Mouse (Mus musculus): ENCODE measurements around the gene Polr2i. TPM values are rescaled to one million over a fixed set of nuclear protein-coding genes. Genes with fewer than 3 reads are reported as not detected.
A peak's percentile ranks its signal among the peaks of the same experiment; 100 is the strongest.

Polr2i gene
- total and polyA plus RNA-seq, 3 experiments: 23.0 to 79.0 (median 58.7) TPM

DNA sequence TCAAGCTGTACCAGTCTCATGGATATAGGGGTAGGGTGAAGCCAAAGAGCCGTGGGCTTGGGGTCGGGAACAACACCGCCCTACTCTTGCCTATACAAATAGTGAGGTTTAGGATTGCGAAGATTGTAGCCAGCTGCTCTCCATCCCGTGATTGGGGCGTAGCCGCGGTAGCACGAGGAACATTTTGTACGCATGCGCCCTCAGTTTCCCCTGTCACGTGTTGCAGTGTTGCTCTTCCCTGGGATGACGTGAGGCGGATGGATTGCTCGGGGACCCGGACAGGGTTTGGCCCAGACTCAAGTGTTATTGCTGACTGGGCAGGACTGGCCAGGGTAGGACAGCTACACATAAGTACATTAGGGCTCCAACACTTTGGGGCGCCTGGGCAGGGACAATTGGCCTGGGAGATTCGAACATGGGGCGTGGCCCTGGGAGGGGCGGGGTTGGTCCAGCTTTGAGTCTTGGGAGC is 49.0 kb downstream of the Polr2i start:
- Histone ChIP-seq H3K4me1 (ENCODE audit: insufficient read depth, low read depth, low read length) (peaks cover 27% of the 10 kb centered on the region), H3K9me3 (replicated peaks) (no peaks in the 10 kb centered on the region)
- peak; percentile 50 for ATAC-seq (ENCODE audit: extremely low read depth, insufficient number of reproducible peaks, low FRiP score, poor library complexity, severe bottlenecking)

DNA sequence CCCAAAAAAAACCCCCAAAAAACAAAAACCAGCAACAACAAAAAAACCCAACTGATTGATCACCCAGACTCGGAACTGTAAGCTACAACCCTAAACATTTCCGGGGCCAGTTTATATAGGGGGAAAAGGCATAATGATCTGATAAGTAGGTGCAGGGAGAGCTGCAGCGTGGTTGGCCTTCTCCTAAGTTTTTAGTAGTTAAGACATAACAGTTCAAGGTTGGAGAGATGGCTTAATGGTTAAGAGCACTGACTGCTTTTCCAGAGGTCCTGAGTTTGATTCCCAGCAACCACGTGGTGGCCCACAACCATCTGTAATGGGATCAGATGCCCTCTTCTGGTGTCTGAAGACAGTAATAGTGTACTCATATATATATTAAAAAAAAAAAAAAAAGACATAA is 49.8 kb downstream of the Polr2i start:
- ATAC-seq (ENCODE audit: extremely low read depth, insufficient number of reproducible peaks, low FRiP score, poor library complexity, severe bottlenecking) (no peak), DNase-seq (ENCODE audit: low spot score) (no peak)
- TF ChIP-seq CTCF (IDR thresholded peaks at IDR 0.05; ENCODE audit: low read depth, low read length): no peak
- TF ChIP-seq GATA1 (IDR thresholded peaks at IDR 0.05; ENCODE audit: borderline replicate concordance, low read length): no peak
- no peak for TF ChIP-seq GATA2 (IDR thresholded peaks at IDR 0.05; ENCODE audit: borderline replicate concordance, low read depth, low read length)
- no peak for TF ChIP-seq POLR2AphosphoS5 (IDR thresholded peaks at IDR 0.05; ENCODE audit: insufficient replicate concordance, low read depth, low read length)
- TF ChIP-seq TAL1 (conservative IDR thresholded peaks at IDR 0.05; ENCODE audit: low read depth, low read length): no peak
- peaks cover 8% of the 10 kb centered on the region for H3K27me3 ChIP-seq (ENCODE audit: insufficient read depth, low read length)
- no peak overlapping the region for H3K4me3 ChIP-seq (ENCODE audit: low read depth, low read length)
- H3K36me3 ChIP-seq (replicated peaks): peaks cover 16% of the 10 kb centered on the region
- H3K4me1 ChIP-seq (ENCODE audit: insufficient read depth, low read depth, low read length): peaks cover 27% of the 10 kb centered on the region
- no peaks in the 10 kb centered on the region for H3K9me3 ChIP-seq (replicated peaks)

More for the DNA sequence above, 49.0 kb downstream of the Polr2i start:
- H3K4me3 ChIP-seq (ENCODE audit: low read depth, low read length): peak overlapping the region; percentile 92
- H3K36me3 ChIP-seq (replicated peaks): peaks cover 20% of the 10 kb centered on the region
- peaks cover 3% of the 10 kb centered on the region; the same call in 1 of the 2 replicates for H3K27me3 ChIP-seq (ENCODE audit: insufficient read depth, low read length)
- peak; percentile 76 for DNase-seq (ENCODE audit: low spot score)
- no peak for TF ChIP-seq GATA1 (IDR thresholded peaks at IDR 0.05; ENCODE audit: borderline replicate concordance, low read length)
- no peak for TF ChIP-seq CTCF (IDR thresholded peaks at IDR 0.05; ENCODE audit: low read depth, low read length)
- TF ChIP-seq POLR2AphosphoS5 (IDR thresholded peaks at IDR 0.05; ENCODE audit: insufficient replicate concordance, low read depth, low read length): no peak
- TF ChIP-seq GATA2 (IDR thresholded peaks at IDR 0.05; ENCODE audit: borderline replicate concordance, low read depth, low read length): no peak
- TF ChIP-seq TAL1 (conservative IDR thresholded peaks at IDR 0.05; ENCODE audit: low read depth, low read length): no peak

DNA sequence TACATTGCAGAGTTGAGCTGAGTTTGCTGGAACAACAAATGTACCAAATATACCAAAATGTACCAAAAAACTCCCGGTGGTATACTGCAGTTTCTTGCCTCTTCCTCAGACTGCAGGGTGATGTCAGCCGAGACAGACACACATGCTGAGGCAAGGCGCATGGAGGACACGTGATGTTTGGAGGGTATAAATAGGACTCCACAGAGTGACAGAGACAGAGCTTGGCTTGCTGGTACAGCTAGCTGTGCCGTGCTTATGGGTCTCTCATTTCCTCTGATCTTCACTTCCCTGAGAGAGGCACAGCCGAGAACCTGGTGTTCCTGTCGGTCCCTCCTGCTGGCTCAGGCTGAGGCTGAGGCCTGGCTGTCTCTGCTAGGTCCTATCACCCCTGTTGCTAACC is 51.0 kb downstream of the Polr2i start:
- no peak for TF ChIP-seq CTCF (IDR thresholded peaks at IDR 0.05; ENCODE audit: low read depth, low read length)
- TF ChIP-seq GATA2 (IDR thresholded peaks at IDR 0.05; ENCODE audit: borderline replicate concordance, low read depth, low read length): no peak
- TF ChIP-seq GATA1 (IDR thresholded peaks at IDR 0.05; ENCODE audit: borderline replicate concordance, low read length): no peak
- no peak for TF ChIP-seq POLR2AphosphoS5 (IDR thresholded peaks at IDR 0.05; ENCODE audit: insufficient replicate concordance, low read depth, low read length)
- TF ChIP-seq TAL1 (conservative IDR thresholded peaks at IDR 0.05; ENCODE audit: low read depth, low read length): no peak
- no peak for ATAC-seq (ENCODE audit: extremely low read depth, insufficient number of reproducible peaks, low FRiP score, poor library complexity, severe bottlenecking)
- H3K36me3 ChIP-seq (replicated peaks): peaks cover 7% of the 10 kb centered on the region

More for the DNA sequence above, 51.0 kb downstream of the Polr2i start:
- Histone ChIP-seq H3K27me3 (ENCODE audit: insufficient read depth, low read length) (peaks cover 17% of the 10 kb centered on the region), H3K4me3 (ENCODE audit: low read depth, low read length) (no peak overlapping the region), H3K9me3 (replicated peaks) (no peaks in the 10 kb centered on the region), H3K4me1 (ENCODE audit: insufficient read depth, low read depth, low read length) (peaks cover 26% of the 10 kb centered on the region)
- no peak for DNase-seq (ENCODE audit: low spot score)

Other genes starting within 250 kb of the Polr2i start
Only the 20 nearest of the 26 such genes appear.
- not detected in 2 replicates for gene Zfp14, start 180.6 kb upstream of the Polr2i start, total RNA-seq (2014; fragmentation: Nextera tagmentation)
- 0.05 and 0.17 TPM in 2 replicates for gene Zfp14, start 180.6 kb upstream of the Polr2i start, total RNA-seq (2017)
- gene Zfp14, start 180.6 kb upstream of the Polr2i start, polyA plus RNA-seq (2012): not detected in 2 replicates
- gene Zfp82, start 159.0 kb upstream of the Polr2i start, total RNA-seq (2014; fragmentation: Nextera tagmentation): 2.7 and 5.9 TPM in 2 replicates
- gene Zfp82, start 159.0 kb upstream of the Polr2i start, total RNA-seq (2017): 3.5 and 4.2 TPM in 2 replicates
- 0.17 and 0.25 TPM in 2 replicates for gene Zfp82, start 159.0 kb upstream of the Polr2i start, polyA plus RNA-seq (2012)
- gene Gm26920, start 141.5 kb upstream of the Polr2i start, total RNA-seq (2014; fragmentation: Nextera tagmentation): 0.90 TPM in 1 of 2 replicates, not detected in the other
- not detected in 2 replicates for gene Gm26920, start 141.5 kb upstream of the Polr2i start, total RNA-seq (2017)
- not detected in 2 replicates for gene Gm26920, start 141.5 kb upstream of the Polr2i start, polyA plus RNA-seq (2012)
- 5.6 and 7.5 TPM in 2 replicates for gene Zfp566, start 141.4 kb upstream of the Polr2i start, total RNA-seq (2014; fragmentation: Nextera tagmentation)
- gene Zfp566, start 141.4 kb upstream of the Polr2i start, total RNA-seq (2017): 2.0 and 2.8 TPM in 2 replicates
- 1.8 TPM in 2 replicates for gene Zfp566, start 141.4 kb upstream of the Polr2i start, polyA plus RNA-seq (2012)
- 29.5 and 36.0 TPM in 2 replicates for gene Zfp260, start 137.2 kb upstream of the Polr2i start, total RNA-seq (2014; fragmentation: Nextera tagmentation)
- gene Zfp260, start 137.2 kb upstream of the Polr2i start, total RNA-seq (2017): 22.9 and 24.6 TPM in 2 replicates
- gene Zfp260, start 137.2 kb upstream of the Polr2i start, polyA plus RNA-seq (2012): 0.15 and 0.30 TPM in 2 replicates
- gene Zfp382, start 110.0 kb upstream of the Polr2i start, total RNA-seq (2014; fragmentation: Nextera tagmentation): 5.8 and 8.7 TPM in 2 replicates
- gene Zfp382, start 110.0 kb upstream of the Polr2i start, total RNA-seq (2017): 6.7 and 6.8 TPM in 2 replicates
- gene Zfp382, start 110.0 kb upstream of the Polr2i start, polyA plus RNA-seq (2012): 2.4 and 2.6 TPM in 2 replicates
- 123 and 124 TPM in 2 replicates for gene Zfp146, start 62.2 kb upstream of the Polr2i start, total RNA-seq (2014; fragmentation: Nextera tagmentation)
- gene Zfp146, start 62.2 kb upstream of the Polr2i start, total RNA-seq (2017): 74.8 and 77.9 TPM in 2 replicates
- 4.6 and 12.7 TPM in 2 replicates for gene Zfp146, start 62.2 kb upstream of the Polr2i start, polyA plus RNA-seq (2012)
- 16.0 and 19.4 TPM in 2 replicates for gene Cox7a1, start 47.8 kb upstream of the Polr2i start, total RNA-seq (2014; fragmentation: Nextera tagmentation)
- gene Cox7a1, start 47.8 kb upstream of the Polr2i start, total RNA-seq (2017): 55.2 and 57.0 TPM in 2 replicates
- gene Cox7a1, start 47.8 kb upstream of the Polr2i start, polyA plus RNA-seq (2012): 23.4 and 32.4 TPM in 2 replicates
- 313 and 371 TPM in 2 replicates for gene Capns1, start 33.1 kb upstream of the Polr2i start, total RNA-seq (2014; fragmentation: Nextera tagmentation)
- gene Capns1, start 33.1 kb upstream of the Polr2i start, total RNA-seq (2017): 182 and 204 TPM in 2 replicates
- 98.4 and 131 TPM in 2 replicates for gene Capns1, start 33.1 kb upstream of the Polr2i start, polyA plus RNA-seq (2012)
- 18.9 and 19.7 TPM in 2 replicates for gene Tbcb, start 324 bp downstream of the Polr2i start, total RNA-seq (2014; fragmentation: Nextera tagmentation)
- 30.8 and 38.1 TPM in 2 replicates for gene Tbcb, start 324 bp downstream of the Polr2i start, total RNA-seq (2017)
- gene Tbcb, start 324 bp downstream of the Polr2i start, polyA plus RNA-seq (2012): 20.7 and 38.1 TPM in 2 replicates
- not detected in 2 replicates for gene Ovol3, start 3.8 kb downstream of the Polr2i start, total RNA-seq (2014; fragmentation: Nextera tagmentation)
- gene Ovol3, start 3.8 kb downstream of the Polr2i start, total RNA-seq (2017): not detected in 2 replicates
- gene Ovol3, start 3.8 kb downstream of the Polr2i start, polyA plus RNA-seq (2012): not detected in 2 replicates
- 1.4 and 2.2 TPM in 2 replicates for gene Thap8, start 48.1 kb downstream of the Polr2i start, total RNA-seq (2014; fragmentation: Nextera tagmentation)
- 0.64 and 1.1 TPM in 2 replicates for gene Thap8, start 48.1 kb downstream of the Polr2i start, total RNA-seq (2017)
- gene Thap8, start 48.1 kb downstream of the Polr2i start, polyA plus RNA-seq (2012): 0.10 TPM in 1 of 2 replicates, not detected in the other
- gene Wdr62, start 48.5 kb downstream of the Polr2i start, total RNA-seq (2014; fragmentation: Nextera tagmentation): 16.5 and 57.9 TPM in 2 replicates
- gene Wdr62, start 48.5 kb downstream of the Polr2i start, total RNA-seq (2017): 7.0 and 8.2 TPM in 2 replicates
- gene Wdr62, start 48.5 kb downstream of the Polr2i start, polyA plus RNA-seq (2012): 40.3 and 59.1 TPM in 2 replicates
- not detected in 2 replicates for gene Clip3, start 59.8 kb downstream of the Polr2i start, total RNA-seq (2014; fragmentation: Nextera tagmentation)
- gene Clip3, start 59.8 kb downstream of the Polr2i start, total RNA-seq (2017): 0.33 TPM in 1 of 2 replicates, not detected in the other
- not detected in 2 replicates for gene Clip3, start 59.8 kb downstream of the Polr2i start, polyA plus RNA-seq (2012)
- gene Alkbh6, start 76.8 kb downstream of the Polr2i start, total RNA-seq (2014; fragmentation: Nextera tagmentation): 17.2 and 22.1 TPM in 2 replicates
- gene Alkbh6, start 76.8 kb downstream of the Polr2i start, total RNA-seq (2017): 18.5 and 24.1 TPM in 2 replicates
- gene Alkbh6, start 76.8 kb downstream of the Polr2i start, polyA plus RNA-seq (2012): 44.2 and 52.2 TPM in 2 replicates
- 2.1 and 5.4 TPM in 2 replicates for gene Syne4, start 82.9 kb downstream of the Polr2i start, total RNA-seq (2014; fragmentation: Nextera tagmentation)
- 1.0 and 2.6 TPM in 2 replicates for gene Syne4, start 82.9 kb downstream of the Polr2i start, total RNA-seq (2017)
- gene Syne4, start 82.9 kb downstream of the Polr2i start, polyA plus RNA-seq (2012): 2.8 and 4.0 TPM in 2 replicates
- gene E130208F15Rik, start 89.8 kb downstream of the Polr2i start, total RNA-seq (2014; fragmentation: Nextera tagmentation): 1.3 and 1.6 TPM in 2 replicates
- gene E130208F15Rik, start 89.8 kb downstream of the Polr2i start, total RNA-seq (2017): 2.3 and 2.4 TPM in 2 replicates
- gene E130208F15Rik, start 89.8 kb downstream of the Polr2i start, polyA plus RNA-seq (2012): 0.49 and 0.85 TPM in 2 replicates
- 4.1 and 4.3 TPM in 2 replicates for gene Sdhaf1, start 91.9 kb downstream of the Polr2i start, total RNA-seq (2014; fragmentation: Nextera tagmentation)
- gene Sdhaf1, start 91.9 kb downstream of the Polr2i start, total RNA-seq (2017): 8.9 and 11.4 TPM in 2 replicates
- 9.2 and 11.7 TPM in 2 replicates for gene Sdhaf1, start 91.9 kb downstream of the Polr2i start, polyA plus RNA-seq (2012)
- gene Lrfn3, start 130.8 kb downstream of the Polr2i start, total RNA-seq (2014; fragmentation: Nextera tagmentation): not detected in 2 replicates
- 0.11 and 0.12 TPM in 2 replicates for gene Lrfn3, start 130.8 kb downstream of the Polr2i start, total RNA-seq (2017)
- gene Lrfn3, start 130.8 kb downstream of the Polr2i start, polyA plus RNA-seq (2012): not detected in 2 replicates
- 12.9 and 19.6 TPM in 2 replicates for gene Tyrobp, start 181.8 kb downstream of the Polr2i start, total RNA-seq (2014; fragmentation: Nextera tagmentation)
- gene Tyrobp, start 181.8 kb downstream of the Polr2i start, total RNA-seq (2017): 92.7 and 101 TPM in 2 replicates
- gene Tyrobp, start 181.8 kb downstream of the Polr2i start, polyA plus RNA-seq (2012): 4.4 and 12.5 TPM in 2 replicates

All from G1E (cell line).